Mouse (Mus musculus) forebrain, postnatal 0 days (tissue): ENCODE data around the gene Ptpa. TPM values are rescaled to one million over a fixed set of nuclear protein-coding genes. Genes with fewer than 3 reads are reported as not detected.

Experiments
- ATAC-seq: fragments of 200-750 bp; cut with Nextera tagmentation; 2 replicates; pipeline ENCODE4 v1.8.0; 2017; ENCODE audit warnings: mild to moderate bottlenecking, moderate library complexity
- DNase-seq: peaks from one replicate; pipeline ENCODE4 v3.0.0-alpha.2; 2015
- H3K27ac ChIP-seq: fragments of 300-500 bp; sonication (generic); 2 replicates; pipeline ENCODE4 v1.5.1; 2014; ENCODE audit warnings: low read depth, mild to moderate bottlenecking, antibody characterized with exemption, low read length, moderate library complexity, mixed read lengths
- H3K27me3 ChIP-seq: fragments of 300-500 bp; sonication (generic); 2 replicates; pipeline ENCODE4 v1.6.1; 2014; ENCODE audit warnings: mild to moderate bottlenecking, low read length, mixed read lengths; ENCODE audit not compliant: insufficient read depth
- H3K36me3 ChIP-seq: fragments of 300-500 bp; sonication (generic); 2 replicates; pipeline ENCODE4 v1.6.1; 2014; ENCODE audit warnings: mild to moderate bottlenecking, moderate library complexity; ENCODE audit not compliant: insufficient read depth
- H3K4me1 ChIP-seq: fragments of 300-500 bp; sonication (generic); 2 replicates; pipeline ENCODE4 v1.6.1; 2014; ENCODE audit warnings: antibody characterized with exemption; ENCODE audit not compliant: insufficient read depth
- H3K4me2 ChIP-seq: fragments of 300-500 bp; sonication (generic); 2 replicates; pipeline ENCODE4 v1.6.1; 2014; ENCODE audit warnings: low read depth, mild to moderate bottlenecking, moderate library complexity
- H3K4me3 ChIP-seq: fragments of 300-500 bp; sonication (generic); 2 replicates; pipeline ENCODE4 v1.5.1; 2014; ENCODE audit warnings: low read depth, low read length, mixed read lengths
- H3K9ac ChIP-seq: fragments of 300-500 bp; sonication (generic); 2 replicates; pipeline ENCODE4 v1.6.1; 2014; ENCODE audit warnings: mild to moderate bottlenecking
- H3K9me3 ChIP-seq: fragments of 300-500 bp; sonication (generic); 2 replicates; pipeline ENCODE4 v1.6.1; 2016; ENCODE audit warnings: low read length
- CTCF ChIP-seq: sonication (generic); IDR thresholded peaks from 2 replicates; pipeline ENCODE4 v1.5.1; 2016; ENCODE audit warnings: antibody characterized with exemption, control low read depth, low read depth
- WGBS: fragments of 180-500 bp; shearing (Covaris S2); extraction: QIAGEN DNeasy Blood & Tissue Kit; methylation state at CpG from one replicate; pipeline ENCODE4 v1.1.7; 2014; 5-methylcytosine and 5-hydroxymethylcytosine counted together
- polyA plus RNA-seq: library from polyadenylated mRNA; unstranded; fragments of >200 nt; fragmentation: Nextera tagmentation; extraction: Ambion mirVana; gene quantifications from 2 replicates; pipeline ENCODE4 v1.2.1, GENCODE M21; 2015
- total RNA-seq: library from RNA; depleted of rRNA; stranded (reverse); fragments of >200 nt; gene quantifications from 2 replicates; pipeline ENCODE4 v1.2.3, GENCODE M21; 2014; rRNA removed

The Ptpa gene
- total RNA-seq (129 and 132 TPM in 2 replicates), polyA plus RNA-seq (143 and 148 TPM in 2 replicates)

DNA sequence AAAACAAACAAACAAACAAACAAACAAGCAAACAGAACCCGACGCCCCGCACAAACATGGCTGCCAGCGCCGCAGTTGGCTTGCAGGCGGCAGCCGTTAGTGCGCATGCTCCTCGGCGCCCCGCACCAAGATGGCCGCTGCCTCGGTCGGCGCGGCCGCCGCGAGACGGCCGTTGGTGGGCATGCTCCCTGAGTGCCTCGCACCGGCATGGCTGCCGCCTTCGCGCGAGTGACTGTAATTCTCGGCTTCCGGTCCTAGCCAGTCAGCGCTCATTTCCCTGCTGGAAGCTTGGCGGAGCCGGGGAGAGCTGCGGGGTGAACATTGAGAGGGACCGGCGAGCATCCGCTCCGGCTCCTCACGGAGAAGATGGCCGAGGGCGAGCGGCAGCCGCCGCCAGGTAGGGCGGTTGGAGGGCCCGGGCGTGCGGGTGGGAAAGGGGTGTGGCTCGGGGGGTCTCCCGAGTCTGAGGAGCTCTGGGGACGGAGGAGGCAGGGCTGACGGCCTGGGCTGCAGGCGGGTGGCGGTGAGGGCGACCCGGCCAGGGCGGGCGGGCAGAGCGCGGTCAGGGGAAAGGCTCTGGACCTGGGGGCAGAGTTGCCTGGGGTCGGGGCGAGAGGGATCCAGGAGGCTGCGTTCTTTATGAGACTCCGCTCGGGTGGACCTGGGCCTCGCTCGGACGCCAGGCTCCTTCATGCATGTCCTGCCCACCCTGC, at the start of gene Ptpa:
Gene Ptpa (plus strand): TSS at position 104 of the 713 bp plus-strand sequence.
- Histone ChIP-seq H3K27me3 (no peaks in the 10 kb centered on the region), H3K4me3 (peak within 1 kb of the TSS; percentile 85), H3K36me3 (0 out of 2 replicates have a peak, but pooled peaks cover 10% of the 10 kb centered on the region), H3K9ac (peak within 1 kb of the TSS; percentile 90), H3K4me2 (peak within 1 kb of the TSS; percentile 85), H3K27ac (peak within 1 kb of the TSS; percentile 97), H3K4me1 (peaks cover 16% of the 10 kb centered on the region), H3K9me3 (no peaks in the 10 kb centered on the region)
- ATAC-seq: peak; percentile 96
- TF ChIP-seq CTCF: no peak
- under 1% methylated on average over 61 of the region's 67 CpGs for WGBS
- peak; percentile 97 for DNase-seq

DNA sequence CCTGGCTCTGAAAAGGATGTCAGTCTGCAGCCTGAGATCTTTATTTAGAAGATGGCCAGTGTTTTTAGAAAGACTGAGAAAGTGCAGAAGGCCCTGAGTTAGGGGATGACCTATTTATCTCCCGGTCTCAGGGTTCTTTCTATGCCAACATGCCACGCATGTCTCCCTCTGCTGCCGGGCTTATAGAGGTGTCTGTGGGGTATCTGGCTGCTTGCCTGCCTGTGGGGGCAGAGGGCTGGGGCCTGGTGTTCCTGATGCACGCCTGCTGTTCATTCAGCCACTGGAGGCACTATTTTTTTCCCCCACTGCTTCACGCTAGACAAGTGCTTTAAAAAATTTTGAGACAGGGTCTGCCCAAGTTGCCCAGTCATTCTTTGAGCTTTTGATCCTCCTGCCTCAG, 49.6 kb upstream of the Ptpa start:
- peaks cover 6% of the 10 kb centered on the region for H3K4me1 ChIP-seq
- no peak for ATAC-seq
- H3K27ac ChIP-seq: no peak overlapping the region
- peaks cover 41% of the 10 kb centered on the region for H3K36me3 ChIP-seq
- 67% methylated on average over 5 of the region's 5 CpGs for WGBS
- no peaks in the 10 kb centered on the region for H3K27me3 ChIP-seq
- no peak overlapping the region for H3K4me2 ChIP-seq
- H3K9me3 ChIP-seq: no peaks in the 10 kb centered on the region
- no peak for DNase-seq
- no peak for TF ChIP-seq CTCF
- no peak overlapping the region for H3K9ac ChIP-seq
- H3K4me3 ChIP-seq: no peak overlapping the region

DNA sequence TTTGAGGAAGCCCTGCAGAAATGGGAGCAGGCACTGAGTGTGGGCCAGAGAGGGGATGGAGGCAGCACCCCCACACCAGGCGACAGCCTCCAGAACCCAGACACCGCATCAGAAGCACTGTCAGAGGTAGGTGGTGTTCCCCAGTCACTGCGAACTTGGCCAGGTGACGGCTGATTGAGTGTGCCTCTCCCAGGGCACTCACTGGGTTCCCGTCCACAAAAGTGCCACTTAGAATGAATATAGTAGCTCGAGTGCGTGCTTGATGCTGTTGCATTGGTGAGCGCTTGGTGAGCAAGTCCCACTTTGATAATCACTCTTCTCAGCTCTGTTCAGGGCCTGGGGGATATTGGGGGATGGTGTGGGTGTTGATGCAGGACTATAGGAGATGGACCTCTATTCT, 44.3 kb upstream of the Ptpa start:
- Histone ChIP-seq H3K4me2 (no peak overlapping the region), H3K27ac (no peak overlapping the region), H3K4me3 (no peak overlapping the region), H3K9ac (no peak overlapping the region), H3K27me3 (no peaks in the 10 kb centered on the region), H3K9me3 (no peaks in the 10 kb centered on the region), H3K36me3 (peaks cover 77% of the 10 kb centered on the region), H3K4me1 (no peaks in the 10 kb centered on the region)
- ATAC-seq (no peak), DNase-seq (no peak)
- no peak for TF ChIP-seq CTCF
- 98% methylated on average over 8 of the region's 8 CpGs for WGBS

DNA sequence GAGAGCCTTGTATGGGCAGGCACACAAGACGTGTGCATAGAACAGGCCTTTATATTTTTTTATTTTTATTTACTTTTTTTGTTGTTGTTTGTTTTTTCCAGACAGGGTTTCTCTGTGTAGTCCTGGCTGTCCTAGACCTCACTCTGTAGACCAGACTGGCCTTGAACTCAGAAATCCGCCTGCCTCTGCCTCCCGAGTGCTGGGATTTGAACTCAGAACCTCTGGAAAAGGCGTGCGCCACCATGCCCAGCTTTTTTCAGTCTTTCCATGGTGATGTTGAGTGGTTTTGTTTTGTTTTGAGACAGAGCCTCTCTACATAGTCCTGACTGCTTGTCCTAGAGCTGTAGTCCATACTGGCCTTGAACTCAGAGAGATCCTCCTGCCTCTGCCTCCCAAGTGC, 43.1 kb upstream of the Ptpa start:
- no peak overlapping the region for H3K4me3 ChIP-seq
- H3K27me3 ChIP-seq: no peaks in the 10 kb centered on the region
- no peaks in the 10 kb centered on the region for H3K9me3 ChIP-seq
- peaks cover 80% of the 10 kb centered on the region for H3K36me3 ChIP-seq
- no peak overlapping the region for H3K9ac ChIP-seq
- WGBS: 98% methylated on average over 5 of the region's 5 CpGs
- no peak for TF ChIP-seq CTCF
- no peak overlapping the region for H3K4me2 ChIP-seq
- H3K27ac ChIP-seq: no peak overlapping the region
- DNase-seq (no peak), ATAC-seq (no peak)
- no peaks in the 10 kb centered on the region for H3K4me1 ChIP-seq

DNA sequence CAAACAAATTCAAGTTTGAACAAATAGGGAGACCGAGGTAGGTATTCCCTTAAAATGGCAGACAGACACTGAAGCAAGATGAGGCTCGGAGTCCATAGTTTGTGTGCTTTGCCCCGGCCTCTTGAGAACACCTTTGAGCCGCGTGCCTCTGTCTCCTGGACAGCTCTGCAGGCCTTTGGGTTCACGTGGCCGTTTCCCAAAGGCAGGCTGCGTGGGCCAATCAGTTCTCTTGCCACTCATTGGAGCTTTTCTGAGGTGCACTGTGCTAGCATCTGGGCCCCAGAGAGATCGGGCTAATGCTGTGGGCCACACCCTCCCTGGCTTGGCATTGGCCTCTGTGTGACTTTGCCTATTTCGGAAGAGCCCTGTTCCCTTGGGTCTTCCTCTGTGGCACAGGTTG, 39.9 kb upstream of the Ptpa start:
- H3K4me3 ChIP-seq: no peak overlapping the region
- no peaks in the 10 kb centered on the region for H3K4me1 ChIP-seq
- peaks cover 69% of the 10 kb centered on the region for H3K36me3 ChIP-seq
- no peak overlapping the region for H3K4me2 ChIP-seq
- DNase-seq (no peak), ATAC-seq (no peak)
- TF ChIP-seq CTCF: no peak
- H3K9me3 ChIP-seq: no peaks in the 10 kb centered on the region
- WGBS: 98% methylated on average over 10 of the region's 10 CpGs
- no peak overlapping the region for H3K9ac ChIP-seq
- no peaks in the 10 kb centered on the region for H3K27me3 ChIP-seq
- no peak overlapping the region for H3K27ac ChIP-seq

DNA sequence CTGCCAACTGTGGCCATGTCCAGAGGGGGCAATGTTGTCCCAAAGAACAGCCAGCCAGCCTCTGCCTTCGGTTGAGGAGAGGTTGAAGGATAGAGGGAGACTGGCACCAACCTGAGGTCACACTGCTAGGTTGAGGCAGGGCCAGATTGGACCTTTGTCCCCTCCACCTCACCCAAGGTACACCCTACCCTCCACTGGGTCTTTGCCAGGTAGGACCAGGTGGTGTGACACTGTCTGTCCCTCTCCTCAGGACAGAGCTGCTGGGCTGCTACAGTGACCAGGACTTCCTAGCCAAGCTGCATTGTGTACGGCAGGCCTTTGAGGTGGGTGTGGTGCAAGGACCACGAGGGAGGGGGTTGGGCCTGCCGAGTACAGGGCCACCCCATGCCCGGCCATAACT, 38.1 kb upstream of the Ptpa start:
- H3K9ac ChIP-seq: no peak overlapping the region
- H3K4me1 ChIP-seq: no peaks in the 10 kb centered on the region
- 82% methylated on average over 5 of the region's 5 CpGs for WGBS
- TF ChIP-seq CTCF: no peak
- H3K4me3 ChIP-seq: no peak overlapping the region
- ATAC-seq (no peak), DNase-seq (no peak)
- no peak overlapping the region for H3K4me2 ChIP-seq
- H3K9me3 ChIP-seq: no peaks in the 10 kb centered on the region
- H3K36me3 ChIP-seq: peaks cover 75% of the 10 kb centered on the region
- H3K27ac ChIP-seq: no peak overlapping the region
- H3K27me3 ChIP-seq: no peaks in the 10 kb centered on the region

DNA sequence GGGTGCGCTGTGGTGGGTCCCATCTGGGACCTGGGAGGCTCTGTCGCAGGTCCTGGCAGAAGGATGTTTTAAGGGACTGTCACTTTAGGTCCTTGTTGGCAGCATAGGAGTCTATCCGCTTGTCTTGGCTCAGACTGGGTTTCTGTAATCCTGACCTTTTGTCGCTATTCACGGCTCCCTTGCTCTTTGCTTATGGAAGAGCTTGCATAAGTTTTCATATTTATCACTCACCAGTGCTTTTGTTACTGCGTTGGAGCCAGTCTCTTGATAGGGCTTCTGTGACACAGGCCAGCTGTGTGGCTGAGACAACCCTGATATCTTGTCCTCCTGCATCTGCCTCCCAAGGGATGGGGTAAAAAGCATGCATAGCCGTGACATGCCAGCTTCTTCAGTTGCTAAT, 36.5 kb upstream of the Ptpa start:
- Histone ChIP-seq H3K9me3 (no peaks in the 10 kb centered on the region), H3K4me2 (no peak overlapping the region), H3K4me1 (no peaks in the 10 kb centered on the region), H3K27ac (no peak overlapping the region), H3K27me3 (no peaks in the 10 kb centered on the region), H3K9ac (no peak overlapping the region), H3K36me3 (peaks cover 71% of the 10 kb centered on the region), H3K4me3 (no peak overlapping the region)
- no peak for DNase-seq
- ATAC-seq: no peak
- 94% methylated on average over 7 of the region's 7 CpGs for WGBS
- TF ChIP-seq CTCF: no peak
